ENCODE assay signal across 10 mouse cellular contexts in genomic region chr6:146912835-146913488, GRCm38 (mm10). TPM values are rescaled to one million over a fixed set of nuclear protein-coding genes. Genes with fewer than 3 reads are reported as not detected.
DNase-seq lines count a peak whose midpoint lies in the region; ATAC-seq lines count a peak whose summit lies in the region.
"Had no signal": no experiment of that assay in that cellular context is flagged by ENCODE, and none has a peak within 500 bp of the region (broad histone marks: within the 10 kb centered on the region; RNA-seq: fewer than 3 reads in every experiment).

No protein-coding gene starts in this region.

- H3K27me3 ChIP-seq in heart, embryonic 13.5 days (replicated peaks), result no peaks in the 10 kb centered on the region
- no peaks in the 10 kb centered on the region for H3K27me3 ChIP-seq in hindbrain, embryonic 11.5 days (ENCODE audit: control insufficient read depth, insufficient read depth, low read length)
- H3K27me3 ChIP-seq: forebrain, embryonic 13.5 days had no signal

- no peak overlapping the region for H3K4me3 ChIP-seq in heart, embryonic 13.5 days
- no peak overlapping the region for H3K4me3 ChIP-seq in hindbrain, embryonic 11.5 days (ENCODE audit: low read depth, low read length)
- H3K4me3 ChIP-seq: forebrain, embryonic 13.5 days had no signal

- H3K9ac ChIP-seq in heart, embryonic 13.5 days, result peak overlapping the region; percentile 24; the same call in 1 of the 2 replicates
- H3K9ac ChIP-seq in hindbrain, embryonic 11.5 days (ENCODE audit: low read depth, low read length), result no peak overlapping the region
- H3K9ac ChIP-seq: forebrain, embryonic 13.5 days had no signal

- peaks cover 92% of the 10 kb centered on the region for H3K4me1 ChIP-seq in heart, embryonic 13.5 days
- H3K4me1 ChIP-seq in hindbrain, embryonic 11.5 days (replicated peaks; ENCODE audit: control insufficient read depth, insufficient read depth, low read length), result no peaks in the 10 kb centered on the region

- peak overlapping the region; percentile 77 for H3K27ac ChIP-seq in heart, embryonic 13.5 days (replicated peaks)
- H3K27ac ChIP-seq in hindbrain, embryonic 11.5 days (ENCODE audit: low read depth, low read length), result no peak overlapping the region
- H3K27ac ChIP-seq: forebrain, embryonic 13.5 days had no signal

- ATAC-seq in heart, embryonic 13.5 days (ENCODE audit: extremely low read depth, insufficient number of reproducible peaks, low FRiP score, low TSS enrichment), result peak; percentile 31; the same call in 1 of the 2 replicates
- no peak for ATAC-seq in hindbrain, embryonic 11.5 days (ENCODE audit: low FRiP score)
- ATAC-seq: forebrain, embryonic 13.5 days had no signal

- H3K9me3 ChIP-seq in heart, embryonic 13.5 days, result no peaks in the 10 kb centered on the region
- H3K9me3 ChIP-seq in hindbrain, embryonic 11.5 days (ENCODE audit: control insufficient read depth, low read length), result no peaks in the 10 kb centered on the region
- H3K9me3 ChIP-seq: forebrain, embryonic 13.5 days had no signal

- DNase-seq in heart, adult 18-20 months, result peak; percentile 55 to 66
- DNase-seq in heart, adult 8-10 months (ENCODE audit: low spot score), result no peak
- peak; percentile 36 to 62 for DNase-seq in kidney, postnatal 4 days
- peak; percentile 25 for DNase-seq in mesoderm, embryonic 11.5 days (ENCODE audit: low read depth, low spot score)
- no peak for DNase-seq in neural tube, embryonic 10.5 days (ENCODE audit: extremely low spot score, low spot score)
- no peak for DNase-seq in left cerebral cortex, adult 18-20 months (ENCODE audit: low spot score in 2 of 2)
- DNase-seq in hindbrain, embryonic 11.5 days (ENCODE audit: low spot score), result no peak

- 20% methylated on average over 3 of the region's 3 CpGs for WGBS in heart, embryonic 13.5 days
- WGBS in hindbrain, embryonic 11.5 days, result 13% methylated on average over 3 of the region's 3 CpGs

- peak overlapping the region; percentile 27; the same call in 1 of the 2 replicates for H3K4me2 ChIP-seq in heart, embryonic 13.5 days
- H3K4me2 ChIP-seq in hindbrain, embryonic 11.5 days (replicated peaks; ENCODE audit: low read depth, low read length), result no peak overlapping the region
- H3K4me2 ChIP-seq: forebrain, embryonic 13.5 days had no signal

- H3K36me3 ChIP-seq in heart, embryonic 13.5 days, result 0 out of 2 replicates have a peak, but pooled peaks cover 7% of the 10 kb centered on the region
- no peaks in the 10 kb centered on the region for H3K36me3 ChIP-seq in hindbrain, embryonic 11.5 days (ENCODE audit: control insufficient read depth, insufficient read depth, low read length)

RNA-seq across cellular contexts. Expression of gene Ppfibp1, which starts 24.7 kb away (rescaled TPM):
- total RNA-seq in heart, adult 18-20 months (2021), result 100 to 1,000 TPM; 115 to 130 TPM
- total RNA-seq in heart, adult 8-10 months (2022), result 100 to 1,000 TPM; 101 to 127 (median 122) TPM
- polyA plus RNA-seq in heart, embryonic 13.5 days (2015; fragmentation: Nextera tagmentation; extraction: Ambion mirVana), result 47.0 and 48.6 TPM in 2 replicates
- total RNA-seq in left cerebral cortex, adult 18-20 months (2021), result 10 to 100 TPM; 54.5 to 60.4 TPM
- polyA plus RNA-seq in hindbrain, embryonic 11.5 days (2014; fragmentation: Nextera tagmentation; extraction: Ambion mirVana), result 29.0 and 36.1 TPM in 2 replicates

RNA-seq across cellular contexts. Expression of gene 1700034J05Rik, which starts 41.3 kb away (rescaled TPM):
- total RNA-seq in heart, adult 18-20 months (2021), result not detected
- not detected for total RNA-seq in heart, adult 8-10 months (2022)
- 0.04 and 0.18 TPM in 2 replicates for polyA plus RNA-seq in heart, embryonic 13.5 days (2015; fragmentation: Nextera tagmentation; extraction: Ambion mirVana)
- not detected for total RNA-seq in left cerebral cortex, adult 18-20 months (2021)
- 0.20 and 0.46 TPM in 2 replicates for polyA plus RNA-seq in hindbrain, embryonic 11.5 days (2014; fragmentation: Nextera tagmentation; extraction: Ambion mirVana)
- polyA plus RNA-seq: thymus, postnatal 0 days had no signal

Comparison
In these comparisons a context has a peak if more than half of its experiments do, and no peak if none do; other contexts are left out.
1. DNase-seq: peak in heart, adult 18-20 months (2 of 2), kidney, postnatal 4 days (2 of 2) and mesoderm, embryonic 11.5 days (single experiment); none in heart, adult 8-10 months (single experiment), neural tube, embryonic 10.5 days (single experiment), left cerebral cortex, adult 18-20 months (0 of 2) and hindbrain, embryonic 11.5 days (single experiment).